Mouse (Mus musculus): ENCODE results near the gene Kitl.

The Kitl gene

DNA sequence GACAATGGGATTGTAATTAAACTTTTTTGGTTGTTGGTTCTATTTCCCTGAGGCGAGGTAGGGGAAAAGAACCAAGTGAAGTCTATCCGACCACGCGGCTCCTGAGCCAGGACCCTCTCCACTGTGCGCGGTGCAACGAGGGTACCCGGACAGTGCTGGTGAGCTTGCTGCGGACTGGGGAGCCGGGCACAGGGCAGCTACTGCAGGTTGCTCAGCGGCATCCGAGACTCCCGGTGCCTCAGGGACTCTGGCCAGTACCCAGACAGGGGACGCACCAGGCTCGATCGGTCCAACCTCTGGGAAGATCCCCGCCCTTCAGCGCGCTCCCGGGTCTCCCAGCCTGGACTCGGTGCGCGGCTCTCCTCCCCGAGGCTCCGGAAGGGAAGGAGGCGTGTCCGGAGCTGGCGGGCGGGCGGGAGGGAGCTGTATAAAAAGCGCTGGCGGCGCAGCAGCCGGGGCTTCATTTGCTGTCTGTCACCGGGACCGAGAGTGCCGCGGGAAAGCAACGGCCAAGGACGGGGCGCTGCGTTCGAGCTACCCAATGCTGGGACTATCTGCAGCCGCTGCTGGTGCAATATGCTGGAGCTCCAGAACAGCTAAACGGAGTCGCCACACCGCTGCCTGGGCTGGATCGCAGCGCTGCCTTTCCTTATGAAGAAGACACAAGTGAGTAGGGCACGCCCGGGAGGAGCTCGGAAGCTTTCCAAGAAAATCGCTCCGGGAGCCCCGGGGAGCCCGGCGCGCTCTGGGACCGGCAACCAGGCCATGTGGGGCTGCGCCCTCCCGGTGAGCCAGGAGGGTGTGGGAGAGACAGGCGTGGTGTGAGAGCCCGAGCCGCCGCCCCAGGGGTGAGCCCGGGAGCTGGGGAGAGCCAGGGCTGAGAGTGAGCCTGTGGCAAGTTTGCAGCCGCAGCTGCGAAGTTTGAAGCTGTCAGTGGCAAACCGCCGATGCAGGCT lies at the start of gene Kitl:
Kitl (plus strand) TSS at position 261 of the 956 bp plus-strand sequence.
- DNase-seq (ENCODE audit: extremely low spot score, low spot score), result peak; percentile 87

DNA sequence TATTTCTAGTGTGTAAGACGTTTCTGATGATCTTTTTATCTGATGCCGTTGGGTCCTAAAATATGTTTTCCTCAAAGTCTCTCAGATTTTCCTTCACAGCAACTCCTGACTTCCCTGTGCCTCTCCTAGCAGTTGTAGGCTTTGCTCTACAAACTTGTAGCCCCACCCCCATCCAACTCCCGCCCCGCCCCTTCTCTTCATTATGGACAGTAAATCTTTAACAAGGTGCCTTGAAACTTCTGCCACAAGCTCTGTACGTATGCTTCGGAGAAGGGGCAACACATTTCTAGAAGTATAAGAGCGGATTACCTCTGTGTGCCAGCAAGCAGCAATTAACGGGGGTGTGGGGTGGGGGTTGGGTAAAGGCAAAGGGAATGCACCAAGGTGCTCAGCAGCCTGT lies 42.6 kb upstream of the Kitl start:
- no peak for DNase-seq (ENCODE audit: extremely low spot score, low spot score)

DNA sequence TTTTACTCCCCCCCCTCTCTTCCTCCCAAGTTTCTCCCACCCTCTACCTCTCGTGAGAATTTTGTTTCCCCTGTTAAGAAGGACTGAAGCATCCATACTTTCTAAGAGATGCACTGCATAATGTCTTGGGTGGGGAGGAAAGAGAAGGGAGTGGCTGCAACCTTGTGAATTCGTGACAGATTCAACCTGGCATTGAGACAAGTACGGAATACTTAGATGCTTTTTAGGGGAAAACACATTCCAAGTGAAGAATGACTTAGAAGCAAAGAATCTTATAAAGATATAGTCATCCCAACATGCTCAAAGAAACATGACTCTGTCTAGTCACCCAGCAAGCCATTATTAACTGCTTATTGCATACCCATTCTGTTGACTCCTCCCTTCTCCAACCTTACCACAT lies 35.3 kb upstream of the Kitl start:
- no peak for DNase-seq (ENCODE audit: extremely low spot score, low spot score)

DNA sequence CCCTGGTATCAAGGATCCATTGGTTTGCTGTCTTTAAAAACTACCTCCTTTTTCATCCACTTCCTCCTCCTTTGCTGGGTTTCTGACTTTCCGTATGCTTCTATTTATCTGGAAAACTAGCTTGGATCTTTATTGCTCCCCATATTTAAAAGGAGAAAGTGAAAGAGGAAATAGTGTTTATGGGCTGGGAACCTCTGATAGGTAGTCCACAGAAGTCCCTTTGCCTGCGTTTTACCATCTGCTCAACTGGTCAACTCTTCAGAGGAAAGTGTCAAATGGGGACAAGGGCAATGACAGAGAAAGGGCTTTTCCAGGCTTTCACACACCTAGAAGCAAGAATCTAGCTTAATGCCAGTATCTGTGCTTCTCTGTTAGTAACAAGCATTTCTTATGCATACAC lies 34.5 kb upstream of the Kitl start:
- DNase-seq (ENCODE audit: extremely low spot score, low spot score), result no peak

DNA sequence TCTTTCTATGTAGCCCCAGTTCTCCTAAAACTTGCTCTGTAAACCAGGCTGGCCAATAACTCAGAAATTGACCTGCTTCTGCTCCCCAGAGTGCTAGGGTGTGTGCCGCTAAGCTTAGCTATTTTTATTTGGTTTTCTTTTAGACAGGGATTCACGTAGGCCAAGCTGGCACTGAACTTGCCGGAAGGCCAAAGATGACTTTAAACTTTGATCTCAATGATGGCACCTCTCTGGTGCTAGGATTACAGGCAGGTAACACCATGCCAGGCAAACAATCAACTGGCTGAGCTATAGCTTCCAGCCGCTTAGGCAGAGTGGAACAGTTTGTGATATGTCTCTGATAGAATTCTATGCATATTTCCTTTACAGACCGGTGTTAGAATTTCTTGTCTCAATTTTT lies 33.5 kb upstream of the Kitl start:
- no peak for DNase-seq (ENCODE audit: extremely low spot score, low spot score)

DNA sequence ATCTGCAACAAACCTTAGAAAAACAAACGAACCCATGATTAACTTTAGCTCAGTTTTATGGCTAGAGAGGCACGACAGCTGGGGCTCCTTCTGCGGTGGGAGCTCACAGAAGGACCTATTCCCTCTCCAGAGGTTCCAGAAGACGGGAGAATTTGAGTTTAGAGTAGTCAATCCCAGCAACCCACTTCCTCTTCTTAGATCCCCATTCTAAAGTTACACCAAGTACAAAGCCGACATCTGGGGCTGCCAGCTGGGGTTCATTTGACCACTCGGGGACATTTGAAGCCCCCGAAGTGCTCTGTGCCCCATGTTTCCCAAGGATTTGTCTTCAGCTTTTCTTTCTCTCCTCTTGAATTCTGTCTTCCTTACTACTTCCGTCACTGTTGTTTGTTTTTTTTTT lies 28.7 kb upstream of the Kitl start:
- DNase-seq (ENCODE audit: extremely low spot score, low spot score), result no peak

DNA sequence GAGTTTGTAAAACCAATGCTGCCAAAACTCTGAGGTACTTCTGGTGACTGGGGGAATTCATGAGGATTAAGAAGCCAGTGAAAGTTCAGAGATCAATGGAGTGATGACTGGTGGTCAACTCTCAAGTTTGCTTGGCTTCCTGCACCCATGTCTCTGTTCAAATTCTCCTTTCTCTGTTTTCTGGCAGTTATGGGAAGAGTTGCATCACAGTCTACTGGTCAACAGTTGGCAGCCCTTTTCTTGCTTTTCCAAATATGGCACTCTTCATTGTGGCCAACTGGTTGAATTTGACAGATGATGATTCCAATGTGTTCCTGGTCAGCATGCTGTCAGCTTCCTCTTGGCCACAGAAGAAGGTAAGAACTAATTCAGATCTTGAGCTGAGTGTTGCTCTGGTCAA lies 25.7 kb upstream of the Kitl start:
- DNase-seq (ENCODE audit: extremely low spot score, low spot score), result no peak

DNA sequence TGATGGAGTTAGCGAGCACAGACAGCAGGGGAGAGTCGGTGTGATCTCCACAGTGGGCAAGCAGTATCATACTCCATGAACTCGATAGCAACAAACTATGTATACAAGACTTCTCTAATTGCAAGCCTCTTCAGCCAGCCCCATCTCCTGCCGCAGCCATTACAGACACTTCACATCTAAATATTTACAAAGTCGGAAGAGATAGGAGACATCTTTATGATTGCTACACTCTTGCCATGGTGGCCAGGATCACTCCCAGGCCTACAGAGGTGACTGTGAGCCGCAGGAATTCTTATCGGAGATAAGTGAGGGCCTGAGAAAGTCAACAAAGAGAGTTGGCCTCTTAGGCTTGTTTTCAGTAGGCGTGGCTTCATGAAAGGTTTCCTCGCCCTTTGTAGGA lies 23.3 kb upstream of the Kitl start:
- DNase-seq (ENCODE audit: extremely low spot score, low spot score), result no peak

DNA sequence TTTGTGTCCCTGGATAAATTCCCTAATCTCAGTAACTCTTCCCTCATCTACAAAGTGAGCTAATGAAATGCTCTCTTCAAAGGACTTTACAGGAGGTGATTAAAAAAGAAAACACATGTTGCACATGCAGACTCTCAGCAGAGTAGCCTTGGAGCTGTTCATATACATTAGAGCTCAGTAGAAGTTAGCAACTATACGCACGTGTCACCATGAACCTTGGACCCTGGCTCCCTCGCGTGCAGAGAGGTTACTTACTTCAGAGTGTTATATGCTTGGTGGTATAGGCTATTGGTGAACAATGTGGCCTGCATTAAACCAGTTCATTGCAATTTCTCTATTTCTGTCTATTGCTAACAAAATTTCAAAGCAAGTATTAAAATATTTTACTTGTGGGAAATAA lies 14.0 kb upstream of the Kitl start:
- no peak for DNase-seq (ENCODE audit: extremely low spot score, low spot score)

DNA sequence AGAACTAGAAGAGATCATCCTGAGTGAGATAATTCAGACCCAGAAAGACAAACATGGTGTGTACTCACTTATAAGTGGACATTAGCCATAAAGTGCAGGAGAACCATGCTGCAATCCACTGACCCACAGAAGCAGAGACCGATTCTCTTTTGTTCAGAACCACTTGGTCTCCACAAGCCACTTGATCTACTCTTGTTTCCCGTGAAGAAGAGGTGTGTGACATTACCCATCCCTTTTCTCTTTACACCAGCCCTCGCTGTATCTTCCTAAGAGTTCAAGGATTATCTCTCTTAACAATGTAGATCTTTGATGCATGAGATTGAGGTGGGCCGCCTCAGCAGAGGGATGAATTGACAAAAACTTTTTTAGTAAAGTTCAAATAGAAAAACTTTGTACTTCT lies 11.6 kb upstream of the Kitl start:
- DNase-seq (ENCODE audit: extremely low spot score, low spot score), result no peak

DNA sequence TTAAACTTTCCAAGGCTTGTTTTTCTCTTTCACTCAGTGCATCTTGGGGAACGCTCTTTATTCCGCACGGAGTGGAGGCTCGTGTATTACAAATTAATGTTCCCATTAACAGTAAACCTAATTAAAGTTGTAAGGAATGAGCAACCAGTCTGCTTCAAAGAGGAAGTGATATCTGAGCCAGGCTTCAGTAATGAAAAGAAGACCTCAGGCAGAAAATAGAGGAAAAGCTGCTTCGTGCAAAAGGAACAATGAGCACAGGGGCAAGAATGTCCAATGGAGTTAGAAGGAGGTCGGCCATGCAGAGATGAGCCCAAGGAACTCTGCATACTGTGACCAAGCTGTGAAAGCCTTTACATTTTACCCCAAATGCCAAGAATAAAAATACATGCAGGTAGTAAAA lies 5.7 kb upstream of the Kitl start:
- DNase-seq (ENCODE audit: extremely low spot score, low spot score), result peak; percentile 7

DNA sequence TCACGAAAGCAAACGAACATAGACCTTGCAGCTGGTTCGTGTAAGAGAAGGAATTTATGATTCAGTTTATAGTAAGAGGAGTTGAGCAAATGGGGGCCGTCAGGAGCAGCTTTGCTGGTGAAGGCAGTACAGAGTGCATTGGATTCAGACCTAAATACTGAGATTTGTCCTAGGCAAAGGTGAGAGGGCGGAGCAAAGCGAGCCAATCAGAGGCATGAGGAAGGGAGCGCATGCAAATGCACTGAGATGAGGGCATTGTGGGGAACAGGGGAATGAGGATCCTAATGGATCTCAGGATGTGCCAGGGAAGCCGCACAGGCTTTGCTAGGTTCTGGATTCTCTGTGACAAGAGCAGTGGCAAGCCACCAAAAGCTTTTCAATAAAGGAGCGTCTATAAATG lies 5.1 kb upstream of the Kitl start:
- peak; percentile 11 for DNase-seq (ENCODE audit: extremely low spot score, low spot score)

DNA sequence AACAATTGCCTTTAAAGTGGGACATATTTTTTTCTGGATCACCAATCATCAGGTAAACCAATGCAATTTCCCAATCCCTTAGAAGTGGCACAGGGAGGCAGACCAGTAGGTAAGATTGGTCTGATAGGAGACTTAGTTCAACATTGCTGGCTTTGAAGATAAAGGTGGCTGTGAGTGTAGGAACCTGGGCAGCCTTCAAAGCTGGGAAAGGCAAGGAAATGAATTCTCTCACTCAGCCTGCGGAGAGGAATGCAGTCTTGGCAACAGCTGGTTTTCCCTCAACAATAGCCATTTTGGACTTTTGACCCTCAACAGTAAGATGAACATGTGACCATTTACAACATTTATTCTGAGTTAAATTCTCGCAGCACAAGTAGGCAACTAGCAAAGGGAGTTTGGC lies 1.3 kb upstream of the Kitl start:
- peak; percentile 18 for DNase-seq (ENCODE audit: extremely low spot score, low spot score)

DNA sequence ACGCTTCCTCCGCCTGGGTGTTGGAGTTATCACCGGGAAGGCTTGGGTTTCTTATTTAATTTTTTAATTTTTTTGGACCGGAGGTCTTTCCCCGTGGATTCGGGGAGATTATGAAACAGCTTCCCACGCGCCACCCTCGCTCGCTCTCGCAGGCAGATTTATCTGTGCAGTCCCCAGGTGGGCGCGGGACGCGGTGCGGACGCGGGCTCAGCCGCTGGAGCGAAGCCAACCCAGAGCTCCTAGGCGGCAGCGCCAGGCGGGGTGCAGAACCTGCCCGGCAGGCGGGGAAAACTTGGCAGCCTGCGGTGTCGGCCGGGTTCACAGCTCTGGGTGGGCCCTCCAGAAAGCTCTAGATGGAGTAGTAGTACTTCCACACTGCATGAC lies 888 bp downstream of the Kitl start:
- no peak for DNase-seq (ENCODE audit: extremely low spot score, low spot score)

DNA sequence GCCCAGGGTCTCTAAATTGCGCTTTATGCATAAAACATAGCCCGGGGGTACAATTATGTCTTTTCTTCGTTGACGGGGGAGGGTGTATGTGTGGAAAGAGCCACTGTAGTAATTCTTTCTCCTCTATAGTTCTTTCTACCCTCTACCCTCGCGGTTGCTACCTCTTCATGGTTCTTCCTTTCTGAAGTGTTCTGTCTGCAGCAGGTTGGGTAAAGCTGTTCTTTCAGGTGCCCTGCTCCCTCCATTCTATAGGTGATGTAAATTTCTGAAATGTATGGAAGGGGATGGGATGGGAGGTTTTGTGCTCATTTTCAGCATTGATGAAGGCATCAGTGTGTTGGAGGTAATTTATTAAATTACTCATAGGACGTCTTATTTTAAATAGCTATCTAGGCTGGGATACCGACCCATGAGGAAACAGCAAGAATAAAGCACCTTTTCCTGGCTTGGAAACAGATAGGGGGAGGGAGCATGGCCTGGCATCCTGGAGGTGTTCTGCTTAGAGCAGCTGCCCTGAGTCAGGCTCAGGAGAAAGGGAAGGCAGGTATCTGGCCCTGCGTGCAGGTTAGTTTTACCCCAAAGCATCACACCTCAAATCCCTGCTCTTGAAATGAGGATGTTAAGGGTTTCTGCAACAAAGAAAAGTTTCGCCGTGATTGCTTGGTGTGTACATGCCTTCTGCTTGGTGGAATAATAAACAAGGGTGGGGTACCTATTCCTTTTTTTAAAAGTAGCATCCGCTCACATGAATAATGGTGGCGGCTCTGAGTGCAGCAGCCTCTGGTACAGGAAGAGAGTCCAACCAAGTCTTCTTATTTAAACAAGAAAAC lies 1.7 kb downstream of the Kitl start:
- DNase-seq (ENCODE audit: extremely low spot score, low spot score), result peak; percentile 44

DNA sequence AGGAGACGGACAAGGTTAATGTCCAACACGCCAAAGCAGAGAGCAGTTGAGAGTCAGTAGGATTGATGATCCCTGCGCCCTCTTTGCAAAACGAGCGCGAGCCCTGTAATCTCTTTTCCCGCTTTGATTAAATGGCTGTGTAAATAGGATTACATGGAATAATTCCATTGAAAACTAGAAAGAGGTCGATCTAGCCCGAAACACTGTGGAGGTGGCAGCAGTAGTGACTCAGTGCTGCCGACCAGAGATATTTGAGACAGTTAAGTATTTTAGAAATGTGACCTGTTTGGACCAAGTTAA lies 2.3 kb downstream of the Kitl start:
- DNase-seq (ENCODE audit: extremely low spot score, low spot score), result no peak

DNA sequence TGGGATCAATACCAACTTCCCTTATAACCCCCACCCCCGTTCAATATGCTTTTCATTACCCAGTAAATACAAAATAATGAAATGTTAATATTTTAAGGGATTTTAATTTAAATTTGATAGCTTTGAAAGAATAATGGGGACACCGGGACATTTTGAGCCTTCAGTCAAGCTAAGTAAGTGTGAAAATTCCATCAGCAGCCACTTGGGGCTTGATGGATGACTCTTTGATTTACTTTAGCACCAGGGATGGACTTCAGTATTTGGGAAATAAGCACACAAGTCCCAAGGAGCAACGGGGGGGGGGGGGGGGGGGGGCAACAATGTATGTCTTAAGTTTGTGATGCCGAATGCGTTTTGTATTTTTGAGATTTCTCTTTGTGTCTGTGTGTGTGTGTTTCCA lies 3.1 kb downstream of the Kitl start:
- DNase-seq (ENCODE audit: extremely low spot score, low spot score), result no peak

DNA sequence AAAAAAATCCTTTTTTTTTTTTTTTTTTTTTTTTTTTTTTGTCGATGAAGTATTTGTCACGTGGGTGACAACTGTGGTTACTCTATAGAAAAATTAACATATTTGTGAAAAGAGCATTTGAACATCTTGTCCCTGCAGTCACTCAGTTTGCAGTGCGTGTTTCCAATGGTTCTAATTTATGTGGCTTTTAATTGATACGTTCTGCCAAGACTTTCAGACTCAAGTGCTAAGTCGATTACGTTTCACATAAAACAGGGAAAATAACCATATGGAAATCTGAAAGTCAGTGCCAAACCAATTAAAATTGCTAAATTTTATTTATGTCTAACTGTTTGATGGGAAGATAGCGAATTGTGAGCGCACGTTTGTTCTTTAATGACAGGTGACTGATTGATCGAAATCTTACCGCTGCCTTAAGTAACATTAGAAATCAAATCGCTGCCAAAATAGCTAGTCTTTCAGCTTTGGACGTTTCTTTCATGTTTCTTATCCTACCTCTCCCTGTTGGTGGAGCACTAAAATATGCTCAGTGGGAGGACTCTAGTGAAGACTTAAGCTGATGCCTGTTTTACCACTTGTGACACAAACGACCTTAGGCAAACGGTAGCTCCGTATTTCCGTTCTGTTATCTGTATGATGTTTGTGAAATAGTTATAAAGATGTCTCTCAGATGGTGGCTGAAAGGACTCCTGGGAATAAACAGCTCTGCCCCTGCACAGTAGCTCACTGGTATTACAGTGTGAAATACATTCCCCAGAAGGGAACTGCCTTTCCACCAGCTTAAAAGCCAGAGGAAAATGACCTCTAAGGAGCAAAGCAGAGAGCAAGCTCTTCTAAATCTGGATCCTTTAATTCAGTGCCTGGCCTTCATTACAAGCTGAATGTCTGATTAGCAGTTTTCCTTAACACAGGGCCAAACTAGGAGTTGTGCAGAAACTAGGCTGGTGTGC lies 4.1 kb downstream of the Kitl start:
- DNase-seq (ENCODE audit: extremely low spot score, low spot score), result peak; percentile 12

DNA sequence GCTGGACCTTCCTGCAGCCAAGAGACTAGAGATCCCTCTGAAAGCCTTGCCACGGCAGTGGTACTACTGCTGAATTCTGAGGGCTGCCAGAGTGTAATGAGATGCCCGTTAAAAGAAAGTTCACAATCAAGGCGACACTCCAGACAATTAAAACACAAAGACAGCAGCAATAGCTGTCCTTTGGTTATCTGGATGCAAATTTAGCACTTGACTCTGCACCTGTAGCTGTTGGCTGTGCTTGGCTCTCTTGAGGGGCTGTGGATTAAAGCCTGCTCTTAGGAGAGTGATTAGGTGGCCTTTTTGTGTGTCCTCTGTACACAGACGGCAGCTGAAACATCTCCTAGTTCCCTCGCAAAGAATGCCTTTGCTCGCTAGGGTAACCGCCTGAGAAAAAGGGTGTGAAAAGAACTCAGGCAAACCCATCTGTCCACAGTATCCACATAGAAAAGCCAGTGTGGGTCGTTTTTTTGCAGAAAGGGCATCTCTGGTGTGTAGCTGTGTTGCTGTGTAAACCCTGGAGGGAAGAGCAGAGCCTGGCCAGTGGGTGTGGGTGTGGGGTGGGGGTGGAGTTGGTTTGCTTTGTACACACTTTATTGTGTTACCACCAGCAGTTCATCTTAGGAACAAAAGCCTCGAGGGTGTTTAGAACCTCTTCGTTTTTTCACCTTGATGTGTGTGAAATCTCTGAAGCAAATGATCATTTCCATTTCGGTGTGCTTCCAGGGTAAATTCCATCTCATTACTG lies 6.8 kb downstream of the Kitl start:
- DNase-seq (ENCODE audit: extremely low spot score, low spot score), result no peak

DNA sequence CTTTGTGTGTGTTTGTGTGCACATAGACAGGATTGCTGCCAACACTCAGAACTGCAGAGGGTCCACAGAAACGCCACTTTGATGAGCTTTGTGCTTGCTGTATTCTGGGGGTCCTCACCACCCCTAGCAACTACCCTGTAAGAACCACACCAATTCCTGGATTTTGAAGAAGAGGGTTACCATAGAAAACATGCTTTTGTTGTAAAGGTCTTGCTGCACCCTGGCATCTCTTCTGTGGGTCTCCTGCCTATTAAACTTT lies 7.3 kb downstream of the Kitl start:
- no peak for DNase-seq (ENCODE audit: extremely low spot score, low spot score)

DNA sequence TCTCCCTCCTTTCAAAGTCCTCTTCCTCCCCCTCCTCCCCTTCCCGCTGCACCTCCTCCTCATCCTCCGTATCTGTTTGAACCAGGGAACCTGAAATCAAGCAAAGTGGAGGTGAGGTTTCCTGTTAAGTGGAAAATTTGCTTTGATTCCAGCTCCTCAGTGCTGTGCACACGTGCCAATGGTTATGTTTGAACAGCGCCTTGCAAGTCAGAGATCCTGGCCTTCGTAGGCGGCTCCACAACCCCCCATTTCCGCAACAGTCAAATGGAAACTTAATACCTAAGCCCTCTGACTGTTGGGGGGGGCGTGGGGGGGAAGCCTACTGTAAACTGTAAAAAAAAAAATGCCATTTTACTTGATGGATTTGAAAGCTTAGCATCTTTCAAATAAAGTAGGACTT lies 10.2 kb downstream of the Kitl start:
- no peak for DNase-seq (ENCODE audit: extremely low spot score, low spot score)

Data from neural tube, embryonic 10.5 days (tissue).